Mouse (Mus musculus) mouse trophoblast stem cell (cell line): ENCODE data around the gene Sorbs1.
"Not testable (repeated sequence)": the region's sequence is repeated elsewhere in the genome, so short reads cannot be mapped to it uniquely, and the experiment has no call there.

ENCODE experiments used
- in situ Hi-C, 2 experiments: fragments of 300-500 bp; cut with MseI, MboI; formaldehyde crosslinking; loops; 2 replicates in 1 of 2; 3 replicates in 1 of 2; pipeline ENCODE4 v1.15.1; 2025

The Sorbs1 gene

GRCm38 (mm10) chr19:40513632-40514078, at the start of gene Sorbs1:
Gene Sorbs1 (minus strand): TSS chr19:40513779.
- in situ Hi-C loops = no loop called here

- in situ Hi-C loops = not testable (repeated sequence)
Observed at GRCm38 (mm10) chr19:40561521-40561920, 47.9 kb upstream of the Sorbs1 start.

- in situ Hi-C loops = no loop called here
Observed at GRCm38 (mm10) chr19:40556029-40556428, 42.5 kb upstream of the Sorbs1 start.

- in situ Hi-C loops = no loop called here
Observed at GRCm38 (mm10) chr19:40555136-40555535, 41.6 kb upstream of the Sorbs1 start.

GRCm38 (mm10) chr19:40554343-40554742, 40.8 kb upstream of the Sorbs1 start:
- in situ Hi-C loops = no loop called here

GRCm38 (mm10) chr19:40553849-40554248, 40.3 kb upstream of the Sorbs1 start:
- in situ Hi-C loops = no loop called here

GRCm38 (mm10) chr19:40553014-40553789, 39.6 kb upstream of the Sorbs1 start:
- in situ Hi-C loops = no loop called here

GRCm38 (mm10) chr19:40549516-40550135, 36.0 kb upstream of the Sorbs1 start:
- in situ Hi-C loops = loop anchor here (10.0 to 25.0 kb wide), 3 partner anchors 137 to 205 kb away; no protein-coding TSS in a partner anchor

GRCm38 (mm10) chr19:40548796-40549515, 35.4 kb upstream of the Sorbs1 start:
- in situ Hi-C loops = loop anchor here (10.0 to 25.0 kb wide), 3 partner anchors 137 to 204 kb away; no protein-coding TSS in a partner anchor

- in situ Hi-C loops = loop anchor here (10.0 to 25.0 kb wide), 3 partner anchors 136 to 204 kb away; no protein-coding TSS in a partner anchor
Observed at GRCm38 (mm10) chr19:40548386-40548785, 34.8 kb upstream of the Sorbs1 start.

- in situ Hi-C loops = loop anchor here (5.0 to 25.0 kb wide), 4 partner anchors 133 to 203 kb away; no protein-coding TSS in a partner anchor
Observed at GRCm38 (mm10) chr19:40544856-40545255, 31.3 kb upstream of the Sorbs1 start.

GRCm38 (mm10) chr19:40542776-40543175, 29.2 kb upstream of the Sorbs1 start:
- in situ Hi-C loops = loop anchor here (5.0 to 25.0 kb wide), 4 partner anchors 130 to 200 kb away; no protein-coding TSS in a partner anchor

- in situ Hi-C loops = loop anchor here in 1 of 2 experiments (25.0 kb wide), 1 partner anchor 124 kb away; no protein-coding TSS in a partner anchor
Observed at GRCm38 (mm10) chr19:40536526-40536925, 22.9 kb upstream of the Sorbs1 start.

GRCm38 (mm10) chr19:40532525-40532924, 18.9 kb upstream of the Sorbs1 start:
- in situ Hi-C loops = loop anchor here in 1 of 2 experiments (25.0 kb wide), 1 partner anchor 120 kb away; no protein-coding TSS in a partner anchor

GRCm38 (mm10) chr19:40530323-40530722, 16.7 kb upstream of the Sorbs1 start:
- in situ Hi-C loops = loop anchor here in 1 of 2 experiments (25.0 kb wide), 1 partner anchor 118 kb away; no protein-coding TSS in a partner anchor

GRCm38 (mm10) chr19:40528254-40528653, 14.7 kb upstream of the Sorbs1 start:
- in situ Hi-C loops = loop anchor here in 1 of 2 experiments (25.0 kb wide), 1 partner anchor 116 kb away; no protein-coding TSS in a partner anchor

GRCm38 (mm10) chr19:40526367-40527014, 12.9 kb upstream of the Sorbs1 start:
- in situ Hi-C loops = loop anchor here in 1 of 2 experiments (25.0 kb wide), 1 partner anchor 114 kb away; no protein-coding TSS in a partner anchor

- in situ Hi-C loops = no loop called here
Observed at GRCm38 (mm10) chr19:40523431-40524005, 9.9 kb upstream of the Sorbs1 start.

- in situ Hi-C loops = no loop called here
Observed at GRCm38 (mm10) chr19:40520403-40520802, 6.8 kb upstream of the Sorbs1 start.

- in situ Hi-C loops = no loop called here
Observed at GRCm38 (mm10) chr19:40518706-40519105, 5.1 kb upstream of the Sorbs1 start.
